Mouse (Mus musculus): ENCODE results near the gene Gm21312. TPM values are rescaled to one million over a fixed set of nuclear protein-coding genes. Genes with fewer than 3 reads are reported as not detected.
"Not testable (repeated sequence)": the region's sequence is repeated elsewhere in the genome, so short reads cannot be mapped to it uniquely, and the experiment has no call there.

Gm21312 gene
- polyA plus RNA-seq (2015; fragmentation: Nextera tagmentation; extraction: Ambion mirVana): not detected in 2 replicates

DNA sequence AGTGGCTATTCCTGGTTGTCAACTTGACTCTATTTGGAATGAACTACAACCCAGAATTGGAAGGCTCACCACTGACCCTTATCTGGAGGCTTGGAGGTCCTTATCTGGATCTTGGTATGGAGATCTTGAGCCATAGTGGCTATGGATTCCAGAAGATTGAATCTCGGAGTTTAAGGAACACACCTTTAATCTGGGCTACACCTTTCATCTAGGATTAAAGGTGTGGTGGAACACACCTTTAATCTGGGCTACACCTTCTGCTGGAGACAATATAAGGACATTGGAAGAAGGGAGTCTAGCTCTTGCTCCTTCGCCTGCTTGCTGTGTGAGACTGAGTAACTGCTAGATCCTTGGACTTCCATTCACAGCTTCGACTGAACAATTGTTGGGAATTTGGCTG lies at the start of gene Gm21312:
Gm21312 (plus strand) TSS at position 301 of the 400 bp plus-strand sequence.
- not testable (repeated sequence) for H3K9ac ChIP-seq; H3K9me3 ChIP-seq (replicated peaks); H3K27me3 ChIP-seq; H3K36me3 ChIP-seq; H3K4me1 ChIP-seq; H3K4me3 ChIP-seq (replicated peaks); ATAC-seq (replicated peaks; ENCODE audit: low FRiP score); H3K27ac ChIP-seq; H3K4me2 ChIP-seq
- WGBS: no CpG with 5 or more reads among the region's 3 CpGs

DNA sequence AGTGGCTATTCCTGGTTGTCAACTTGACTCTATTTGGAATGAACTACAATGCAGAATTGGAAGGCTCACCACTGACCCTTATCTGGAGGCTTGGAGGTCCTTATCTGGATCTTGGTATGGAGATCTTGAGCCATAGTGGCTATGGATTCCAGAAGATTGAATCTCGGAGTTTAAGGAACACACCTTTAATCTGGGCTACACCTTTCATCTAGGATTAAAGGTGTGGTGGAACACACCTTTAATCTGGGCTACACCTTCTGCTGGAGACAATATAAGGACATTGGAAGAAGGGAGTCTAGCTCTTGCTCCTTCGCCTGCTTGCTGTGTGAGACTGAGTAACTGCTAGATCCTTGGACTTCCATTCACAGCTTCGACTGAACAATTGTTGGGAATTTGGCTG lies 34.1 kb upstream of the Gm21312 start, which contains the start of gene Gm21293:
Gm21293 (plus strand) TSS at position 301 of the 400 bp plus-strand sequence.
- not testable (repeated sequence) for H3K27ac ChIP-seq; H3K9ac ChIP-seq; H3K4me2 ChIP-seq; H3K4me1 ChIP-seq; H3K9me3 ChIP-seq (replicated peaks); H3K36me3 ChIP-seq; H3K4me3 ChIP-seq (replicated peaks); ATAC-seq (replicated peaks; ENCODE audit: low FRiP score); H3K27me3 ChIP-seq
- WGBS: no CpG with 5 or more reads among the region's 3 CpGs

DNA sequence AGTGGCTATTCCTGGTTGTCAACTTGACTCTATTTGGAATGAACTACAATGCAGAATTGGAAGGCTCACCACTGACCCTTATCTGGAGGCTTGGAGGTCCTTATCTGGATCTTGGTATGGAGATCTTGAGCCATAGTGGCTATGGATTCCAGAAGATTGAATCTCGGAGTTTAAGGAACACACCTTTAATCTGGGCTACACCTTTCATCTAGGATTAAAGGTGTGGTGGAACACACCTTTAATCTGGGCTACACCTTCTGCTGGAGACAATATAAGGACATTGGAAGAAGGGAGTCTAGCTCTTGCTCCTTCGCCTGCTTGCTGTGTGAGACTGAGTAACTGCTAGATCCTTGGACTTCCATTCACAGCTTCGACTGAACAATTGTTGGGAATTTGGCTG lies 25.6 kb upstream of the Gm21312 start, which contains the start of gene Gm6763:
Gm6763 (plus strand) TSS at position 301 of the 400 bp plus-strand sequence.
- ATAC-seq (replicated peaks; ENCODE audit: low FRiP score); H3K36me3 ChIP-seq: not testable (repeated sequence)
- no CpG with 5 or more reads among the region's 3 CpGs for WGBS

DNA sequence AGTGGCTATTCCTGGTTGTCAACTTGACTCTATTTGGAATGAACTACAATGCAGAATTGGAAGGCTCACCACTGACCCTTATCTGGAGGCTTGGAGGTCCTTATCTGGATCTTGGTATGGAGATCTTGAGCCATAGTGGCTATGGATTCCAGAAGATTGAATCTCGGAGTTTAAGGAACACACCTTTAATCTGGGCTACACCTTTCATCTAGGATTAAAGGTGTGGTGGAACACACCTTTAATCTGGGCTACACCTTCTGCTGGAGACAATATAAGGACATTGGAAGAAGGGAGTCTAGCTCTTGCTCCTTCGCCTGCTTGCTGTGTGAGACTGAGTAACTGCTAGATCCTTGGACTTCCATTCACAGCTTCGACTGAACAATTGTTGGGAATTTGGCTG lies 17.1 kb upstream of the Gm21312 start, which contains the start of gene Gm8764:
Gm8764 (plus strand) TSS at position 301 of the 400 bp plus-strand sequence.
- WGBS: no CpG with 5 or more reads among the region's 3 CpGs
- H3K9ac ChIP-seq; H3K4me3 ChIP-seq (replicated peaks); H3K36me3 ChIP-seq; H3K4me1 ChIP-seq; H3K27me3 ChIP-seq; H3K4me2 ChIP-seq; ATAC-seq (replicated peaks; ENCODE audit: low FRiP score); H3K9me3 ChIP-seq (replicated peaks); H3K27ac ChIP-seq: not testable (repeated sequence)

More for the DNA sequence above, 25.6 kb upstream of the Gm21312 start, which contains the start of gene Gm6763:
- not testable (repeated sequence) for H3K9ac ChIP-seq; H3K9me3 ChIP-seq (replicated peaks); H3K4me2 ChIP-seq; H3K27me3 ChIP-seq; H3K27ac ChIP-seq; H3K4me3 ChIP-seq (replicated peaks); H3K4me1 ChIP-seq

DNA sequence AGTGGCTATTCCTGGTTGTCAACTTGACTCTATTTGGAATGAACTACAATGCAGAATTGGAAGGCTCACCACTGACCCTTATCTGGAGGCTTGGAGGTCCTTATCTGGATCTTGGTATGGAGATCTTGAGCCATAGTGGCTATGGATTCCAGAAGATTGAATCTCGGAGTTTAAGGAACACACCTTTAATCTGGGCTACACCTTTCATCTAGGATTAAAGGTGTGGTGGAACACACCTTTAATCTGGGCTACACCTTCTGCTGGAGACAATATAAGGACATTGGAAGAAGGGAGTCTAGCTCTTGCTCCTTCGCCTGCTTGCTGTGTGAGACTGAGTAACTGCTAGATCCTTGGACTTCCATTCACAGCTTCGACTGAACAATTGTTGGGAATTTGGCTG lies 8.6 kb upstream of the Gm21312 start, which contains the start of gene Gm21304:
Gm21304 (plus strand) TSS at position 301 of the 400 bp plus-strand sequence.
- H3K27me3 ChIP-seq; H3K36me3 ChIP-seq; H3K4me3 ChIP-seq (replicated peaks); H3K9me3 ChIP-seq (replicated peaks); H3K9ac ChIP-seq; H3K4me1 ChIP-seq; H3K4me2 ChIP-seq; H3K27ac ChIP-seq; ATAC-seq (replicated peaks; ENCODE audit: low FRiP score): not testable (repeated sequence)
- WGBS: no CpG with 5 or more reads among the region's 3 CpGs

DNA sequence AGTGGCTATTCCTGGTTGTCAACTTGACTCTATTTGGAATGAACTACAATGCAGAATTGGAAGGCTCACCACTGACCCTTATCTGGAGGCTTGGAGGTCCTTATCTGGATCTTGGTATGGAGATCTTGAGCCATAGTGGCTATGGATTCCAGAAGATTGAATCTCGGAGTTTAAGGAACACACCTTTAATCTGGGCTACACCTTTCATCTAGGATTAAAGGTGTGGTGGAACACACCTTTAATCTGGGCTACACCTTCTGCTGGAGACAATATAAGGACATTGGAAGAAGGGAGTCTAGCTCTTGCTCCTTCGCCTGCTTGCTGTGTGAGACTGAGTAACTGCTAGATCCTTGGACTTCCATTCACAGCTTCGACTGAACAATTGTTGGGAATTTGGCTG lies 8.4 kb downstream of the Gm21312 start, which contains the start of gene Gm20765:
Gm20765 (plus strand) TSS at position 301 of the 400 bp plus-strand sequence.
- not testable (repeated sequence) for H3K27me3 ChIP-seq; H3K9me3 ChIP-seq (replicated peaks); H3K4me2 ChIP-seq; H3K4me3 ChIP-seq (replicated peaks); H3K4me1 ChIP-seq; H3K27ac ChIP-seq; H3K36me3 ChIP-seq; H3K9ac ChIP-seq; ATAC-seq (replicated peaks; ENCODE audit: low FRiP score)
- no CpG with 5 or more reads among the region's 3 CpGs for WGBS

DNA sequence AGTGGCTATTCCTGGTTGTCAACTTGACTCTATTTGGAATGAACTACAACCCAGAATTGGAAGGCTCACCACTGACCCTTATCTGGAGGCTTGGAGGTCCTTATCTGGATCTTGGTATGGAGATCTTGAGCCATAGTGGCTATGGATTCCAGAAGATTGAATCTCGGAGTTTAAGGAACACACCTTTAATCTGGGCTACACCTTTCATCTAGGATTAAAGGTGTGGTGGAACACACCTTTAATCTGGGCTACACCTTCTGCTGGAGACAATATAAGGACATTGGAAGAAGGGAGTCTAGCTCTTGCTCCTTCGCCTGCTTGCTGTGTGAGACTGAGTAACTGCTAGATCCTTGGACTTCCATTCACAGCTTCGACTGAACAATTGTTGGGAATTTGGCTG lies 16.9 kb downstream of the Gm21312 start, which contains the start of gene Gm4340:
Gm4340 (plus strand) TSS at position 301 of the 400 bp plus-strand sequence.
- H3K9me3 ChIP-seq (replicated peaks); H3K4me2 ChIP-seq; H3K9ac ChIP-seq; H3K27me3 ChIP-seq; H3K27ac ChIP-seq; H3K4me1 ChIP-seq; ATAC-seq (replicated peaks; ENCODE audit: low FRiP score); H3K36me3 ChIP-seq; H3K4me3 ChIP-seq (replicated peaks): not testable (repeated sequence)
- no CpG with 5 or more reads among the region's 3 CpGs for WGBS

DNA sequence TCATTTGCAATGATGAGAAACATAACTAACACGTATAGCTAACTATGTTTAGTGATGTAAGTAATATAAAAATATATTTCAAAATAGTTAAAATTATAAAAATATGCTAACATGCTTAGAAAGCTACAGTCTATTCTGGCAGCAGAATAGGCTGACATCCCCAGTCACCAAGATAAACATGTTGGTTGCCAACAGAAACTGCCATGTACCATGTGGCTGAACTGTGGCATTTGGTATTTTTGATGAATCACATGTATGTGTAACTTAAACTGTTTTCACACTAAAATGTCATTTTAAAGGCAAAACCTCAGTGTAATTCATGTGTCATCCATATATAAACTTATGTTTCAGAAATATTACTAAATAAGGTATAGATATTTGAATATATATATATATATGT lies 32.8 kb downstream of the Gm21312 start:
- no peak overlapping the region for H3K4me3 ChIP-seq (replicated peaks)
- 86% methylated on average over 1 of the region's 1 CpGs for WGBS
- H3K36me3 ChIP-seq: no peaks in the 10 kb centered on the region
- no peak overlapping the region for H3K27ac ChIP-seq
- H3K9me3 ChIP-seq (replicated peaks): no peaks in the 10 kb centered on the region
- H3K4me1 ChIP-seq: no peaks in the 10 kb centered on the region
- no peaks in the 10 kb centered on the region for H3K27me3 ChIP-seq
- no peak for ATAC-seq (replicated peaks; ENCODE audit: low FRiP score)
- H3K4me2 ChIP-seq: no peak overlapping the region
- no peak overlapping the region for H3K9ac ChIP-seq

DNA sequence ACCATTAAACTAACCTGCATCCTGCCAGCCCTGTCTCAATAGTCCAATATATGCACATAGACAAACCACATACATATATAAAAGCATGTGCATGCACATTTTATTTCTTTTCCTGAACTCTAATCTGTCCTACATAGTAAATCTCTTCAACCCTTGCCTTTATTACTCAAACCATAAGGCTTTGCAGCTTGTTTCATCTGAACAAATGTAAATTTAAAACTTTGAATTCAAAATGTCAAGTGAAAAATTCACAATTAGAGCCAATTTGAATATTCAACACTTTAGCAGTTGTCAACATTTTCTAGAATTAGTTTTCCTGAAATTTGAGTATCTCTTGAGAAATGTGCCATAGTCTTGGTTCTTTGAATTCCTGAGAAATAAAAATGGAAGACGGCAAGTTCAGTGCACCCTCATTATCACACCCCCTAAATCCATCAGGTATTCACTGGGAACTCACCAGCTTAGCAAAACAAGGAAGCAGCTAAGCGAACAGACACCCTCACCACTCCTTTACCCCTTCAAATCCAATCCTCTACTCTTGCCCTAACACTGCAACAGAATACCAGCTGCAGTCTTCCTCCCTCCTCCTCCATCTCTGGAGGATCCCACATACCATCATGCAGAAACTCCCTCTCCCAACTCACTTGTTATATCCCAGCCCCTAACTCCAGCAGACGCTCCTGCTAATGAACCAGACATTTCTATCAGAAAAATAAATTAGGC lies 33.6 kb downstream of the Gm21312 start:
- no peaks in the 10 kb centered on the region for H3K4me1 ChIP-seq
- WGBS: 53% methylated on average over 3 of the region's 3 CpGs
- no peaks in the 10 kb centered on the region for H3K36me3 ChIP-seq
- H3K27me3 ChIP-seq: no peaks in the 10 kb centered on the region
- no peak overlapping the region for H3K4me3 ChIP-seq (replicated peaks)
- H3K9me3 ChIP-seq (replicated peaks): no peaks in the 10 kb centered on the region
- no peak overlapping the region for H3K9ac ChIP-seq
- no peak for ATAC-seq (replicated peaks; ENCODE audit: low FRiP score)
- H3K4me2 ChIP-seq: no peak overlapping the region
- H3K27ac ChIP-seq: no peak overlapping the region

DNA sequence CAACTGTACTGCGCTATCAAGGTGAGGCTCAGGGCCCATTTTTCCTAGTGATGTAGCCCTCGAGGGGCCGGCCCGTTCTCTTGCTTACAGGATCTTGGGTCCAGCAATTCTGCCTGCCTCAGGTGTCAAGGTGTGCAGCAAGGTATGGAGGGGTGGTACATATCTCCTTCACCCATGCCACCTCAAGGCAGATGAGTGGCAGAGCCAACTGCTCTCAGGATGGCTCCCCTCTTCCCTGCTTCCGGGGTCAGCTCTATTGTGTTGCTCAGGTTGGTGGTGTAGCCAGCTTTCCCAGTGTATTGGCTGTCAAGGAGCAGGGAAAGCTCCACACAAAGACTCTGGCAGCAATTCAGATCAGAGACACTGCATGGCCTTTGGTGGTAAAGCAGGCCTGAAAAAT lies 37.7 kb downstream of the Gm21312 start:
- Histone ChIP-seq H3K9me3 (replicated peaks) (no peaks in the 10 kb centered on the region), H3K27me3 (no peaks in the 10 kb centered on the region), H3K27ac (no peak overlapping the region), H3K4me3 (replicated peaks) (no peak overlapping the region), H3K4me1 (no peaks in the 10 kb centered on the region), H3K4me2 (no peak overlapping the region), H3K9ac (no peak overlapping the region), H3K36me3 (no peaks in the 10 kb centered on the region)
- ATAC-seq (replicated peaks; ENCODE audit: low FRiP score): no peak
- WGBS: 85% methylated on average over 5 of the region's 5 CpGs

DNA sequence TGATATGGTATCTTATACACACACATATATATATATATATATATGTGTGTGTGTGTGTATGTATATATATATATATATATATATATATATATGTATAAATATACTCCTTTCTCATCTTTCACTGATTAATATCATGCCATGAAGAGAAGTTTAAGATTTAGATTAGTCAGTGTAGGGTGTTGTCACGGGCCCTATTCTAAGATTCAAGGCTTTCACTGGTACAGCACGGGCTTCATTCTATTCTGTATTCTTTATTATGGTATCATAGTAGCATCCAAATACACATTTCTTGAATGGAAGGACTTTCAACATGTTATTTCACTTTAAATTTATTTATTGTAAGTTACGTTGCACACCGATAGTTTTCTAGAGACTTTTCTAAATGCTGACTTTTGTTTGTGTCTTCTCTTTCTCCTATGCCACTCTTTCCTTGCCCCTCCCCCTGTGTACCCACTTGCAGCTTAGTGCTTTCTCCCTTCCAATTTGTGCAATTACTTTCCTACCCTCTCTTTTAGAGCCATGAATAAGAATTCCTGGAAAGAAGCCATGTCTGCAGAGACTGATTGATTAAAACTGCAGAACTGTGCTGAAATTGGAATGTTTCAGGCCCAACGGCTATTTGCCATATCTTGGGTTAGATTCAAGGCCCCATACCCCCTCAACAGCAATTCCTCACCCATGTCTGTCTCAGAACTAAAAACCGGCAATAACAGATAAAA lies 43.6 kb downstream of the Gm21312 start:
- no peak overlapping the region for H3K27ac ChIP-seq
- no peaks in the 10 kb centered on the region for H3K9me3 ChIP-seq (replicated peaks)
- no peak for ATAC-seq (replicated peaks; ENCODE audit: low FRiP score)
- 89% methylated on average over 6 of the region's 6 CpGs for WGBS
- H3K27me3 ChIP-seq: no peaks in the 10 kb centered on the region
- H3K4me3 ChIP-seq (replicated peaks): no peak overlapping the region
- no peak overlapping the region for H3K9ac ChIP-seq
- H3K4me2 ChIP-seq: no peak overlapping the region
- no peaks in the 10 kb centered on the region for H3K36me3 ChIP-seq
- H3K4me1 ChIP-seq: no peaks in the 10 kb centered on the region

All from kidney, embryonic 15.5 days (tissue).